Mouse (Mus musculus) ES-E14 (cell line): ENCODE measurements around the gene Chn2.

Experiments used
- CHD2 ChIP-seq: IDR thresholded peaks from 2 replicates; pipeline ENCODE4 v1.6.1; 2014; ENCODE audit warnings: mild to moderate bottlenecking, low read depth, low read length, inconsistent platforms
- HCFC1 ChIP-seq: IDR thresholded peaks from 2 replicates; pipeline ENCODE4 v1.6.1; 2012; ENCODE audit warnings: low read length, inconsistent platforms, borderline replicate concordance; ENCODE audit not compliant: insufficient read depth
- MAFK ChIP-seq: IDR thresholded peaks from 2 replicates; pipeline ENCODE4 v1.6.1; 2014; ENCODE audit warnings: mild to moderate bottlenecking, low read depth, low read length, inconsistent platforms; ENCODE audit not compliant: insufficient read depth

GRCm38 (mm10) chr6:54096147-54096761 is 56.9 kb downstream of the Chn2 start:
- no peak for TF ChIP-seq HCFC1
- TF ChIP-seq MAFK, result 0 out of 2 replicates have a peak, but pooled peaks have one; percentile 5
- TF ChIP-seq CHD2, result peak; percentile 74; the same call in 1 of the 2 replicates
